Mouse (Mus musculus): ENCODE measurements around the gene Thbd. TPM values are rescaled to one million over a fixed set of nuclear protein-coding genes. Genes with fewer than 3 reads are reported as not detected.

Thbd gene
- polyA plus RNA-seq, 1 experiment from 2014 or later, result 15.9 TPM

DNA sequence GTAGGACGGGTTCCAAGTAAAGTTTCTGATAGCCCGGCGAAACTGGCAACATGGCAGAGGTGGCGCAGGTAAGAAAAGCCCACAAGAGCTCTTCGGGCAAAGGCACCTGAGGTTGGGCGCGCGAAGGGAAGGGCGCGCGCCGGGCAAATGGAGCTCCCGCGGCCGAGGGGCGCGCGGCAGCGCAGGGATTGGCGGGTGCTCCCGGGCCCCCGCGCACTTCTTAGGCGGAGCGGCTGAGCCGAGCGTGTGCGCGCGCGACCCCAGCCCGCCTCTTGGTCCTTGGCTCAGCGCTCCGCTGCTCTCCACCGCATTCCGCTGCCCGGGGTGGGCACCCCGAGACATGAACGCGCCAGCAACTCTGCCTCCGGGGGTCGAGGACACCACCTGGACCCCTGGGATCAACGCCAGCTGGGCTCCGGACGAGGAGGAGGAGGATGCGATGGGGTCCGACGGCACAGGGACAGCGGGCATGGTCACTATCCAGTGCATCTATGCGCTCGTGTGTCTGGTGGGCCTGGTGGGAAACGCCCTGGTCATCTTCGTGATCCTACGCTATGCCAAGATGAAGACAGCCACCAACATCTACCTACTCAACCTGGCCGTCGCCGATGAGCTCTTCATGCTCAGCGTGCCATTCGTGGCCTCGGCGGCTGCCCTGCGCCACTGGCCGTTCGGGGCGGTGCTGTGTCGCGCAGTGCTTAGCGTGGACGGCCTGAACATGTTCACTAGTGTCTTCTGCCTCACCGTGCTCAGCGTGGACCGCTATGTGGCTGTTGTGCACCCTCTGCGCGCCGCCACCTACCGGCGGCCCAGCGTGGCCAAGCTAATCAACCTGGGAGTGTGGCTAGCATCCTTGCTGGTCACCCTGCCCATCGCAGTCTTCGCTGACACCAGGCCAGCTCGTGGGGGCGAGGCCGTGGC is 12.6 kb downstream of the Thbd start, which contains the start of gene Sstr4:
TSS of gene Sstr4 (plus strand) at position 214 of the 921 bp plus-strand sequence.
- no peak within 1 kb of the TSS for H3K27ac ChIP-seq (ENCODE audit: low read length)
- H3K4me3 ChIP-seq (ENCODE audit: low read length), result peak within 1 kb of the TSS; percentile 55
- WGBS, result 3% methylated on average over 71 of the region's 83 CpGs
- peak; percentile 82 for ATAC-seq (ENCODE audit: low FRiP score, low TSS enrichment)
- H3K9ac ChIP-seq (replicated peaks; ENCODE audit: low read length), result peak within 1 kb of the TSS; percentile 50
- H3K4me2 ChIP-seq (replicated peaks; ENCODE audit: low read depth, low read length), result peak within 1 kb of the TSS; percentile 95
- H3K36me3 ChIP-seq (ENCODE audit: insufficient read depth, low read length), result no peaks in the 10 kb centered on the region
- peaks cover 28% of the 10 kb centered on the region for H3K27me3 ChIP-seq (ENCODE audit: insufficient read depth, low read length)
- H3K9me3 ChIP-seq (ENCODE audit: low read length), result no peaks in the 10 kb centered on the region
- peaks cover 3% of the 10 kb centered on the region; the same call in 1 of the 2 replicates for H3K4me1 ChIP-seq (ENCODE audit: insufficient read depth, low read length)

DNA sequence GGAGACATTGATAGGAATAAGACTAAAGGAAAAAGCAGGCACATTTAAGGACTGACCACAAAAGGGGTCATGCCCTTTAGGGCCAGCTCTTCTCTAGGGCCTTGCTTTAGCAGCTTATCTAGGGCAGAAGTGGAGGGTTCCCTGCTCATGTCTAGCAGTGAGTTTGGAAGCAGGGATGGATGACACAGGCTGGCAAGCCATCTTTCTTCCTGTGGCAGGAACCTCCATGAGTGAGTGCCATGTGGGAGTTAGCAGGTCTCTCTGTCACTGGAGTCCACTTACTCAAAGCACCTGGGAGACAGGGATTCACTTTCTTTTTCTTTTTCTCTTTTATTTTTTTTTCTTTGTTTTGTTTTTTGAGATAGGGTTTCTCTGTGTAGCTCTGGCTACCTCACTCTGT is 14.1 kb downstream of the Thbd start:
- no peak for ATAC-seq (ENCODE audit: low FRiP score, low TSS enrichment)
- no peaks in the 10 kb centered on the region for H3K36me3 ChIP-seq (ENCODE audit: insufficient read depth, low read length)
- peaks cover 28% of the 10 kb centered on the region for H3K27me3 ChIP-seq (ENCODE audit: insufficient read depth, low read length)
- no peak overlapping the region for H3K9ac ChIP-seq (replicated peaks; ENCODE audit: low read length)
- H3K4me1 ChIP-seq (ENCODE audit: insufficient read depth, low read length), result peaks cover 3% of the 10 kb centered on the region; the same call in 1 of the 2 replicates
- H3K4me2 ChIP-seq (replicated peaks; ENCODE audit: low read depth, low read length), result no peak overlapping the region
- H3K9me3 ChIP-seq (ENCODE audit: low read length), result no peaks in the 10 kb centered on the region
- no peak overlapping the region for H3K27ac ChIP-seq (ENCODE audit: low read length)
- H3K4me3 ChIP-seq (ENCODE audit: low read length), result no peak overlapping the region

DNA sequence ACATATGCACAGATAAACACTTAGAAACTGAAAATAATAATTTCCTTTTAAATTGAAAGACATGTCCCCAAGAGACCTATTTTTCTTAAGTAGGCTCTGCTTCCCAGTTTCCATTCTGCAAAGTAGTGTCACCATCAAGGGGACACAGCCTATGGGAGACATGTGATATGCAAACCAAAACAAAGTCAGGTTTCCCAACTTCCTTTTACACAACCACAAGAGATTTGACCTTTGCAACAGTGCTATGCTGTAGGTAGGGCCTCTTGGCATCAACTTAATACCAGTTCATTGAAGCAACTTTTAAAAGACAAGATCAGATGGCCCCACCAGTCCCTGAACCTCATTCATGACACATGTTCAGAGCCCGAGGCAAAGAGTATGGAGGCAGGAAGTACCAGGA is 14.8 kb downstream of the Thbd start:
- Histone ChIP-seq H3K36me3 (ENCODE audit: insufficient read depth, low read length) (no peaks in the 10 kb centered on the region), H3K4me1 (ENCODE audit: insufficient read depth, low read length) (peaks cover 3% of the 10 kb centered on the region; the same call in 1 of the 2 replicates), H3K9ac (replicated peaks; ENCODE audit: low read length) (no peak overlapping the region), H3K27me3 (ENCODE audit: insufficient read depth, low read length) (peaks cover 28% of the 10 kb centered on the region), H3K9me3 (ENCODE audit: low read length) (no peaks in the 10 kb centered on the region), H3K4me2 (replicated peaks; ENCODE audit: low read depth, low read length) (no peak overlapping the region), H3K27ac (ENCODE audit: low read length) (no peak overlapping the region), H3K4me3 (ENCODE audit: low read length) (no peak overlapping the region)
- 73% methylated on average over 1 of the region's 1 CpGs for WGBS
- ATAC-seq (ENCODE audit: low FRiP score, low TSS enrichment), result no peak

DNA sequence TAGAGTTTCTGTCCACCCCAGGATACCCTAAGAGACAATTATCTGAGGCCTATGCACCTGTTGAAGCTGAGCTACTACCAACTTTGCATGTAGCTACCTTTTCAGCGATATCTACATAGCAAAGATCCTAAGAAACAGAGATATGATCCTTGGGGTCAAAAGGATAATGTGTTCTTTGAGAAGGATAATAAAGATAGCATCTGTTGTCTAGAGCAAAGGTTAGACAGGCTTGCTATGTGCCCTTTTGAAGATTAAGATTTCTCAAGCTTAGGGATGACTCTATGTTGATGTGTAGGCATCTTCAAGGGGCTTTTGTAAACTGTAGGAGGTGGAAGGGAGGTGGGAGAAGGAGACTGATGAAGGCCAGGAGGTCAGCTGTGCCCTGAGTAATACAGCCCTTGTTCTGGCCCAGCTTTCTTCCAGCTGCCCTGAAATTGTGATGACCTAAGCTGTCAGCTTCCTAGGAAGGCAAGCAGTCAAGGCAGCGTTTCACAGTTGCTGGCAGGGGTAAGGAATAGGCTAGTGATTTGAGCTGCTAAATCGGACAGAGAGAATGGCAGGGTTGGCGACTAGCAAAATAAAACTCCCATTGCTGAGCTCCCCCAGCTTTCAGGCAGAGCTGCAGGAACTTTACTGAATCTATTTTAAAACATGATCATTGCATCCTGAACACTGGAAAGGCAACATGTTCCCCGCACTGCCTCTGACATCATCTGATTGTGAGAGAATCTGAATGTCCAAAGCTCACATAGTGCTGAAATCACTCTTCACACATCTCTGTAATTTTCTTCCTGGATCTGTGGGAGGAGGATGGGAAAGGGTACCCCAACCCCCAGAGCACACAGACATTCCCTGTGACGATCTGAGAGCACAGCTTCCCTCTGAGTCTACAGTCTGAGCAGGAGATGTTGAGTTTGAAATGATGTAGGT is 20.1 kb downstream of the Thbd start:
- H3K9ac ChIP-seq (replicated peaks; ENCODE audit: low read length), result no peak overlapping the region
- H3K4me2 ChIP-seq (replicated peaks; ENCODE audit: low read depth, low read length), result no peak overlapping the region
- H3K27me3 ChIP-seq (ENCODE audit: insufficient read depth, low read length), result no peaks in the 10 kb centered on the region
- H3K4me3 ChIP-seq (ENCODE audit: low read length), result no peak overlapping the region
- no peaks in the 10 kb centered on the region for H3K9me3 ChIP-seq (ENCODE audit: low read length)
- H3K27ac ChIP-seq (ENCODE audit: low read length), result no peak overlapping the region
- H3K4me1 ChIP-seq (ENCODE audit: insufficient read depth, low read length), result no peaks in the 10 kb centered on the region
- ATAC-seq (ENCODE audit: low FRiP score, low TSS enrichment), result no peak
- no peaks in the 10 kb centered on the region for H3K36me3 ChIP-seq (ENCODE audit: insufficient read depth, low read length)
- WGBS, result 60% methylated on average over 6 of the region's 6 CpGs

DNA sequence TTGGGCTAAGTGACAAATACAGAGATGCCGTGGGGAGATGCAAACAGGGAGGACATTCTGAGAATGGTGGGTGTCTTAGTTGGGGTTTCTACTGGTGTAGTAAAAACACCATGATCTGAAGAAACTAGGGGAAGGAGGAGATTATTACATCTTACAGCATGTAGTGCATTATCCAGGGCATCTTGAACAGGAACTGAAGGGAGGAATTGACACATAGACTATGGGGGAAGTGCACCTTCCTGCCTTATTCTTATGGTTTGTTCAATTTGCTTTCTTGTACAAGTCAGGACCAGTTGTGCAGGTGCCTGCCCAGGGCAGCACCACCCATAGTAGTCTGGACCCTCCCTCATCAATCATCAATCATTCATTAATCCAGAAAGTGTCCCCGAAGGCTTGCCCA is 21.1 kb downstream of the Thbd start:
- ATAC-seq (ENCODE audit: low FRiP score, low TSS enrichment), result no peak
- H3K4me1 ChIP-seq (ENCODE audit: insufficient read depth, low read length), result no peaks in the 10 kb centered on the region
- no peak overlapping the region for H3K4me2 ChIP-seq (replicated peaks; ENCODE audit: low read depth, low read length)
- 86% methylated on average over 2 of the region's 2 CpGs for WGBS
- H3K4me3 ChIP-seq (ENCODE audit: low read length), result no peak overlapping the region
- H3K27me3 ChIP-seq (ENCODE audit: insufficient read depth, low read length), result no peaks in the 10 kb centered on the region
- no peaks in the 10 kb centered on the region for H3K36me3 ChIP-seq (ENCODE audit: insufficient read depth, low read length)
- H3K9me3 ChIP-seq (ENCODE audit: low read length), result no peaks in the 10 kb centered on the region
- H3K9ac ChIP-seq (replicated peaks; ENCODE audit: low read length), result no peak overlapping the region
- H3K27ac ChIP-seq (ENCODE audit: low read length), result no peak overlapping the region

DNA sequence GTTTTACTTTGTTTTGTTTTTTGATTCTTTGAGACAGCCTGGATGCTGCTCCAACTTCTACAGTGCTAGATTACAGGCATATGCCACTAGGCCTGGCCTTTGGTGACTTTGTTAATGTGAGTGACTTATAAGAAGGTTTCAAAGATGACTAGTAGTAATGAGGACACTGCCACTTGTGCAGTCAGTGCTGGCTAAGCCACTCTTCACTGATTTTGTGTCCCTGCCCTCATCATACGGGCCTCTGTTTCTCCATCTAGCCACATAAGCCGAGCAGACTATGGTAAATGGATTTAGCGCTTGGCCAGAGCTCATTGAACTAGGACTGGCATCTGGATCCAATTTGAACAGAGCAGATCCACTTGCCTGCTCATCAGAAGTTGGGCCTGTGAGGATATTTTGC is 21.5 kb downstream of the Thbd start:
- no peak overlapping the region for H3K4me2 ChIP-seq (replicated peaks; ENCODE audit: low read depth, low read length)
- H3K4me3 ChIP-seq (ENCODE audit: low read length), result no peak overlapping the region
- ATAC-seq (ENCODE audit: low FRiP score, low TSS enrichment), result no peak
- H3K9ac ChIP-seq (replicated peaks; ENCODE audit: low read length), result no peak overlapping the region
- H3K27me3 ChIP-seq (ENCODE audit: insufficient read depth, low read length), result no peaks in the 10 kb centered on the region
- H3K36me3 ChIP-seq (ENCODE audit: insufficient read depth, low read length), result no peaks in the 10 kb centered on the region
- no peak overlapping the region for H3K27ac ChIP-seq (ENCODE audit: low read length)
- 89% methylated on average over 3 of the region's 3 CpGs for WGBS
- H3K9me3 ChIP-seq (ENCODE audit: low read length), result no peaks in the 10 kb centered on the region
- H3K4me1 ChIP-seq (ENCODE audit: insufficient read depth, low read length), result no peaks in the 10 kb centered on the region

DNA sequence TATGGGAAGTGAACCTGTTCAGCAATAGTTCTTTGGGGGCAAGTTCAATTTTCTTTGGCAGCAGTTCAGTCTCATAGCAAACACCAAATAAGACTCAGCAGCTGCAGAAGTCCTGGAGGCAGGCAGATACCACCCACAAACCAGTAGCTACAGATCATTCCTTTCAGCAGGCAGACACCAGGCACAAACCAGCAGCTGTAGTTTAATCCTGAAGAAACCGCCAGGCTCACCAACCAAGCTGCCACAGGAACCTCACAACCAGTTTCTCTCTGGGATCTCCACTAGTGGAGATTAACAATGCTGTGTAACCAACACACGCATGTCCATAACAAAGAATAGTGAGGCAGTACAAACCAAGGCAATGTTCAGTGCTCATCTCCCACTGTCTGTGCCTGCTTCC is 26.9 kb downstream of the Thbd start:
- WGBS, result 87% methylated on average over 2 of the region's 2 CpGs
- Histone ChIP-seq H3K9ac (replicated peaks; ENCODE audit: low read length) (no peak overlapping the region), H3K4me3 (ENCODE audit: low read length) (no peak overlapping the region), H3K36me3 (ENCODE audit: insufficient read depth, low read length) (no peaks in the 10 kb centered on the region), H3K27ac (ENCODE audit: low read length) (no peak overlapping the region), H3K27me3 (ENCODE audit: insufficient read depth, low read length) (no peaks in the 10 kb centered on the region), H3K9me3 (ENCODE audit: low read length) (no peaks in the 10 kb centered on the region), H3K4me2 (replicated peaks; ENCODE audit: low read depth, low read length) (no peak overlapping the region), H3K4me1 (ENCODE audit: insufficient read depth, low read length) (no peaks in the 10 kb centered on the region)
- ATAC-seq (ENCODE audit: low FRiP score, low TSS enrichment), result no peak

DNA sequence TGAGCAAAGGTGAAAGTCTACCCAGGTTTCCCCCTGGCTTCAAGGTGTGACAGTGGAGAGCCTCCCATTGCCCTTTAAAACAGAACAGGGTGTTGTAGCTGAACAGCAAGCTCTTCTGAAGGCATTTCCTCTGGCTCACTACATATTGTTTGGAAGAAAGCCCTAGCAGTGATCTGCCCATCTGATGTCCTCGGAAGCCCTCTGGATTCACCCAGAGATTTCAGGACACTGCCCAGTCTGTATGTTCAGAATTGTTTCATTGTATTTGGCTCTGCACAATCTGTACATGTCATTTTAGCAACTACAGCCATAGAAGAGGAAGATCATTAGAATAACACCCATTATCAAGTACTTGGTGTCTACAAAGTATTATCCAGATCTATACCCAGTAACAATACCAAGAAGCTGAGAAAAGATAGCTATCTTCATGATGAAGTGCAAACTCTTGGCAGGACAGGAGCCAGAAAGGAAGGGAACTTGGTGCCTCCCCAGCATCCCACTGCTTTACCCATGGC is 28.0 kb downstream of the Thbd start:
- 91% methylated on average over 1 of the region's 1 CpGs for WGBS
- H3K4me1 ChIP-seq (ENCODE audit: insufficient read depth, low read length), result no peaks in the 10 kb centered on the region
- no peak overlapping the region for H3K4me3 ChIP-seq (ENCODE audit: low read length)
- no peaks in the 10 kb centered on the region for H3K36me3 ChIP-seq (ENCODE audit: insufficient read depth, low read length)
- H3K9me3 ChIP-seq (ENCODE audit: low read length), result no peaks in the 10 kb centered on the region
- no peak overlapping the region for H3K9ac ChIP-seq (replicated peaks; ENCODE audit: low read length)
- no peaks in the 10 kb centered on the region for H3K27me3 ChIP-seq (ENCODE audit: insufficient read depth, low read length)
- no peak for ATAC-seq (ENCODE audit: low FRiP score, low TSS enrichment)
- no peak overlapping the region for H3K27ac ChIP-seq (ENCODE audit: low read length)
- no peak overlapping the region for H3K4me2 ChIP-seq (replicated peaks; ENCODE audit: low read depth, low read length)

DNA sequence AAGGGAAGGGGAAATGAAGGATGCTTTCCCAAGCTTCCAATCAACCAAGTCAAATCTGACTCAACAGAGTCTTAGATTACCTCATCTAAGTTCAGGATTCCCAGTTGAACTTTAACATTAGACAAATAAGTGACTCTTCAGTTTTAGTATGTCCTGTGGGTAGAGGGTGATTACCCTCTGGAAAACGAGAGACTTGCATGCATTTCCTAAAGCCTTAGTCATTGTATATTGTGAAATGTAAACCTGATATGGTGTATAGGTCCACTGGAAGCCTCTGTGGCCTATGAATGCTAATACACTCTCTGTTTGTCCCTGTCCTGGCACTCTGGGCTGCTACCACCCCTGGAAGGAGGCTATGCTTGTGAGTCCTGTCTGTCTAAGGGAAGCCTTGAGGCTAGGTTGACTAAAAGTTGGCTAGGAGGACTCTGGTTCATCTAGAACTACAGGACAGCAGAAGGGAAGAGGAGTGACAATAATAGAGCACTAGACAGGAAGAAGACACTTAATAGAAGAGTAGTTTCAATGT is 29.1 kb downstream of the Thbd start:
- Histone ChIP-seq H3K36me3 (ENCODE audit: insufficient read depth, low read length) (no peaks in the 10 kb centered on the region), H3K4me2 (replicated peaks; ENCODE audit: low read depth, low read length) (no peak overlapping the region), H3K4me1 (ENCODE audit: insufficient read depth, low read length) (no peaks in the 10 kb centered on the region), H3K27ac (ENCODE audit: low read length) (no peak overlapping the region), H3K27me3 (ENCODE audit: insufficient read depth, low read length) (no peaks in the 10 kb centered on the region), H3K9ac (replicated peaks; ENCODE audit: low read length) (no peak overlapping the region), H3K9me3 (ENCODE audit: low read length) (no peaks in the 10 kb centered on the region), H3K4me3 (ENCODE audit: low read length) (no peak overlapping the region)
- WGBS, result 72% methylated on average over 1 of the region's 1 CpGs
- no peak for ATAC-seq (ENCODE audit: low FRiP score, low TSS enrichment)
